Mouse (Mus musculus) liver, embryonic 14.5 days (tissue): ENCODE measurements around the gene Syn1. TPM values are rescaled to one million over a fixed set of nuclear protein-coding genes. Genes with fewer than 3 reads are reported as not detected.

ENCODE experiments used
- ATAC-seq: fragments of 200-750 bp; cut with Nextera tagmentation; 2 replicates; pipeline ENCODE4 v1.8.0; 2017; ENCODE audit warnings: moderate number of reproducible peaks, mild to moderate bottlenecking, moderate library complexity; ENCODE audit not compliant: insufficient read depth
- DNase-seq, 3 experiments: peaks; one replicate each; pipeline ENCODE4 v3.0.0-alpha.2; 2012 to 2013; ENCODE audit warnings: low read depth in 3 of 3, low spot score in 3 of 3
- H3K27ac ChIP-seq: fragments of 300-500 bp; sonication (generic); 2 replicates; pipeline ENCODE4 v1.5.1; 2014; ENCODE audit warnings: moderate library complexity, mild to moderate bottlenecking, control low read depth, inconsistent platforms
- H3K27me3 ChIP-seq: fragments of 300-500 bp; sonication (generic); 2 replicates; pipeline ENCODE4 v1.6.1; 2014; ENCODE audit warnings: mild to moderate bottlenecking, low read length, moderate library complexity; ENCODE audit not compliant: control insufficient read depth, insufficient read depth
- H3K36me3 ChIP-seq: fragments of 300-500 bp; sonication (generic); replicated peaks from 2 replicates; pipeline ENCODE4 v1.6.1; 2014; ENCODE audit warnings: low read depth; ENCODE audit not compliant: control insufficient read depth, insufficient read depth
- H3K4me1 ChIP-seq, 2 experiments: fragments of 200-500 bp in 1 of 2; fragments of 300-500 bp in 1 of 2; sonication (generic) in 1 of 2; replicated peaks; 2 replicates each; pipeline ENCODE4 v1.6.1; 2012 to 2014; ENCODE audit warnings: antibody characterized with exemption in 1 of 2, inconsistent platforms in 1 of 2, low read length in 1 of 2; ENCODE audit not compliant: control insufficient read depth in 2 of 2, insufficient read depth in 2 of 2
- H3K4me2 ChIP-seq: fragments of 300-500 bp; sonication (generic); 2 replicates; pipeline ENCODE4 v1.6.1; 2014; ENCODE audit warnings: low read depth, mild to moderate bottlenecking, control low read depth, moderate library complexity
- H3K4me3 ChIP-seq, 2 experiments: fragments of 200-500 bp in 1 of 2; fragments of 300-500 bp in 1 of 2; sonication (generic) in 1 of 2; 2 replicates each; pipeline ENCODE4 v1.5.1; 2012 to 2014; ENCODE audit warnings: low read depth in 2 of 2, low read length in 2 of 2, mild to moderate bottlenecking in 2 of 2, control low read depth in 1 of 2, inconsistent platforms in 1 of 2, moderate library complexity in 1 of 2; ENCODE audit not compliant: insufficient read depth in 1 of 2
- H3K9ac ChIP-seq: fragments of 300-500 bp; sonication (generic); replicated peaks from 2 replicates; pipeline ENCODE4 v1.6.1; 2014; ENCODE audit warnings: mild to moderate bottlenecking, control low read depth, moderate library complexity
- H3K9me3 ChIP-seq: fragments of 300-500 bp; sonication (generic); 2 replicates; pipeline ENCODE4 v1.6.1; 2016; ENCODE audit warnings: low read length, mixed read lengths; ENCODE audit not compliant: control insufficient read depth
- CTCF ChIP-seq: IDR thresholded peaks from 2 replicates; pipeline ENCODE4 v1.5.1; 2016; ENCODE audit warnings: antibody characterized with exemption, low read depth, control low read depth
- EP300 ChIP-seq: IDR thresholded peaks from 2 replicates; pipeline ENCODE4 v1.6.1; 2016; ENCODE audit warnings: antibody characterized with exemption, low read depth
- WGBS: fragments of 180-500 bp; shearing (Covaris S2); extraction: QIAGEN DNeasy Blood & Tissue Kit; methylation state at CpG from one replicate; pipeline ENCODE4 v1.1.7; 2014; ENCODE audit not compliant: insufficient replicate concordance; 5-methylcytosine and 5-hydroxymethylcytosine counted together
- microRNA-seq: library from miRNA; unstranded; fragments of <30 nt; microRNA quantifications from one replicate; pipeline ENCODE4, GENCODE M21; 2016
- polyA plus RNA-seq, 2 experiments: library from polyadenylated mRNA; depleted of rRNA in 1 of 2; stranded (reverse) in 1 of 2; unstranded in 1 of 2; fragments of >200 nt; fragmentation: Nextera tagmentation in 1 of 2; extraction: Ambion mirVana in 1 of 2; gene quantifications; 2 replicates each; pipeline versions ENCODE4 v1.2.1 to v1.2.3; 2012 to 2014

Gene Syn1
- polyA plus RNA-seq, 2 experiments, result 0.02 to 0.05 TPM

- Histone ChIP-seq H3K27ac (no peak overlapping the region), H3K4me3 (peak overlapping the region; percentile 22 to 47; a peak in 3 of 4 replicates), H3K9me3 (no peaks in the 10 kb centered on the region), H3K4me1 (no peaks in the 10 kb centered on the region), H3K36me3 (no peaks in the 10 kb centered on the region), H3K27me3 (no peaks in the 10 kb centered on the region), H3K9ac (no peak overlapping the region), H3K4me2 (peak overlapping the region; percentile 56)
- DNase-seq (peak; percentile 49 to 53 (median 52)), ATAC-seq (peak; percentile 84)
- WGBS, result 14% methylated on average over 18 of the region's 19 CpGs
- TF ChIP-seq CTCF (peak; percentile 93), EP300 (no peak)
These were observed 101.6 kb downstream of the Syn1 start for GRCm38 (mm10) chrX:20819204-20819628.

GRCm38 (mm10) chrX:20816974-20817373 is 103.8 kb downstream of the Syn1 start:
- no peaks in the 10 kb centered on the region for H3K9me3 ChIP-seq
- no peak for DNase-seq
- 46% methylated on average over 6 of the region's 6 CpGs for WGBS

More at GRCm38 (mm10) chrX:20816974-20817373, 103.8 kb downstream of the Syn1 start:
- no peaks in the 10 kb centered on the region for H3K36me3 ChIP-seq
- no peak overlapping the region for H3K9ac ChIP-seq
- H3K4me1 ChIP-seq, result no peaks in the 10 kb centered on the region
- no peak for TF ChIP-seq EP300
- no peak for TF ChIP-seq CTCF
- no peak overlapping the region for H3K4me3 ChIP-seq
- H3K4me2 ChIP-seq, result no peak overlapping the region
- no peaks in the 10 kb centered on the region for H3K27me3 ChIP-seq
- ATAC-seq, result no peak
- no peak overlapping the region for H3K27ac ChIP-seq

Small RNA genes within 50 kb of the gene (microRNA-seq; reads per million reads assigned to microRNA genes)
- gene Gm24824 (not detected), gene Mir5617 (not detected)

Other genes with a start within 250 kb of the Syn1 start
- 45.5 and 47.9 TPM in 2 replicates for gene Cdk16, start 233.1 kb downstream of the Syn1 start, polyA plus RNA-seq (2012; rRNA removed)
- gene Cdk16, start 233.1 kb downstream of the Syn1 start, polyA plus RNA-seq (2014; fragmentation: Nextera tagmentation; extraction: Ambion mirVana), result 18.1 and 22.2 TPM in 2 replicates
- 5.9 and 6.3 TPM in 2 replicates for gene Usp11, start 217.1 kb downstream of the Syn1 start, polyA plus RNA-seq (2012; rRNA removed)
- 4.8 and 5.6 TPM in 2 replicates for gene Usp11, start 217.1 kb downstream of the Syn1 start, polyA plus RNA-seq (2014; fragmentation: Nextera tagmentation; extraction: Ambion mirVana)
- 38.3 and 43.3 TPM in 2 replicates for gene Araf, start 123.2 kb downstream of the Syn1 start, polyA plus RNA-seq (2012; rRNA removed)
- 33.3 and 35.1 TPM in 2 replicates for gene Araf, start 123.2 kb downstream of the Syn1 start, polyA plus RNA-seq (2014; fragmentation: Nextera tagmentation; extraction: Ambion mirVana)
- gene Timp1, start 50.8 kb downstream of the Syn1 start, polyA plus RNA-seq (2012; rRNA removed), result 1.6 and 1.7 TPM in 2 replicates
- 2.0 and 2.8 TPM in 2 replicates for gene Timp1, start 50.8 kb downstream of the Syn1 start, polyA plus RNA-seq (2014; fragmentation: Nextera tagmentation; extraction: Ambion mirVana)
- gene Cfp, start 10.6 kb upstream of the Syn1 start, polyA plus RNA-seq (2012; rRNA removed), result 16.9 and 19.9 TPM in 2 replicates
- 20.6 and 22.7 TPM in 2 replicates for gene Cfp, start 10.6 kb upstream of the Syn1 start, polyA plus RNA-seq (2014; fragmentation: Nextera tagmentation; extraction: Ambion mirVana)
- gene Elk1, start 29.6 kb upstream of the Syn1 start, polyA plus RNA-seq (2012; rRNA removed), result 1.9 and 2.3 TPM in 2 replicates
- 0.87 and 1.0 TPM in 2 replicates for gene Elk1, start 29.6 kb upstream of the Syn1 start, polyA plus RNA-seq (2014; fragmentation: Nextera tagmentation; extraction: Ambion mirVana)
- 12.3 and 13.9 TPM in 2 replicates for gene Uxt, start 41.0 kb upstream of the Syn1 start, polyA plus RNA-seq (2012; rRNA removed)
- 46.6 and 46.7 TPM in 2 replicates for gene Uxt, start 41.0 kb upstream of the Syn1 start, polyA plus RNA-seq (2014; fragmentation: Nextera tagmentation; extraction: Ambion mirVana)
- gene Zfp182, start 141.3 kb upstream of the Syn1 start, polyA plus RNA-seq (2012; rRNA removed), result 0.79 and 1.6 TPM in 2 replicates
- gene Zfp182, start 141.3 kb upstream of the Syn1 start, polyA plus RNA-seq (2014; fragmentation: Nextera tagmentation; extraction: Ambion mirVana), result 1.8 and 2.0 TPM in 2 replicates
- gene Spaca5, start 147.4 kb upstream of the Syn1 start, polyA plus RNA-seq (2012; rRNA removed), result not detected in 2 replicates
- not detected in 2 replicates for gene Spaca5, start 147.4 kb upstream of the Syn1 start, polyA plus RNA-seq (2014; fragmentation: Nextera tagmentation; extraction: Ambion mirVana)
- 0.01 and 0.02 TPM in 2 replicates for gene Zfp300, start 168.5 kb upstream of the Syn1 start, polyA plus RNA-seq (2012; rRNA removed)
- gene Zfp300, start 168.5 kb upstream of the Syn1 start, polyA plus RNA-seq (2014; fragmentation: Nextera tagmentation; extraction: Ambion mirVana), result 0.05 and 0.14 TPM in 2 replicates
- not detected in 2 replicates for gene Ssxa1, start 194.8 kb upstream of the Syn1 start, polyA plus RNA-seq (2012; rRNA removed)
- not detected in 2 replicates for gene Ssxa1, start 194.8 kb upstream of the Syn1 start, polyA plus RNA-seq (2014; fragmentation: Nextera tagmentation; extraction: Ambion mirVana)